Mouse (Mus musculus): Measurements from ENCODE around the gene Ppp4r1. TPM values are rescaled to one million over a fixed set of nuclear protein-coding genes. Genes with fewer than 3 reads are reported as not detected.

Ppp4r1 gene
- total RNA-seq, 2 experiments from 2014 or later = 67.6 to 72.7 TPM

GRCm38 (mm10) chr17:65854006-65854405 is 71.6 kb downstream of the Ppp4r1 start:
- DNase-seq = no peak

- no peak for DNase-seq
These were observed 75.2 kb downstream of the Ppp4r1 start for GRCm38 (mm10) chr17:65857617-65858016.

- peak; percentile 37 to 53 for DNase-seq
These were observed 80.2 kb downstream of the Ppp4r1 start for GRCm38 (mm10) chr17:65862579-65862978.

GRCm38 (mm10) chr17:65863830-65864229 is 81.5 kb downstream of the Ppp4r1 start:
- no peak for DNase-seq

DNA sequence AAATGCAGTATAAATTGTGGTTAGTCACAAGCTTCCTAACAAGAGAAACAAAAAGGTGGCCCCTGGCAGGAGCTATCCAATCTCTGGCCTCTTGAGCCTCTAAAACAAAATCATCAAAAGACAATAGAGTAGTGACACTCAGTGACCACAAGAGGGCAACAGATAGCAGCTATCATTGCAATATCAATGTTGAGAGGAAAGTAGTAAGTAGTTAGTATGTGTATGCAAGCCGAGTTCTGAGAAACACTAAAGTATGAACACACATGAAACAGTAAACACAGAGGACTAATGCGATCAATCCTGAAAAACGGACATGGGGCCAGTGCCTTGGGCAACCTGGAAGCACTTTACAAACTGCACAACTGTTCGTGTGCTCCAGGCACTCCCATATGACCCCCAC is 82.4 kb downstream of the Ppp4r1 start:
- no peak for DNase-seq

DNA sequence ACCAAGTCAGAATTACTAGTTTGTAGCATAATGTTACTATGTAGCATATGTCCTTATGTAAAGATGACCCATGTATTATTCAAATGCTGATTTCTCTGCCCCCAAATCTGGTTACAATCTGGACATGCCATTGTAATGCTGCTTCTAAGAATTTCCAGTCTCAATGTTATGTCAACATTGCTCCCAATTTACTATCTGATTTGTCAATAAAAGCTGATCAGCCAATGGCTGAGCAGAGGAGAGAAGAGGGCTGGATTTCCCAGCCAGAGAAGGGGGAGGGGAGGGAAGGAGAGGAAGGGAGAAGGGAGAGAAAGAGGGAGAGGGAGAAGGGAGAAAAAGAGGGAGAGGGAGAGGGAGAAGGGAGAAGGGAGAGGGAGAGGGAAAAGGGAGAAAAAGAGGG is 82.9 kb downstream of the Ppp4r1 start:
- no peak for DNase-seq

- DNase-seq = no peak
These were observed 83.8 kb downstream of the Ppp4r1 start for GRCm38 (mm10) chr17:65866201-65866600.

DNA sequence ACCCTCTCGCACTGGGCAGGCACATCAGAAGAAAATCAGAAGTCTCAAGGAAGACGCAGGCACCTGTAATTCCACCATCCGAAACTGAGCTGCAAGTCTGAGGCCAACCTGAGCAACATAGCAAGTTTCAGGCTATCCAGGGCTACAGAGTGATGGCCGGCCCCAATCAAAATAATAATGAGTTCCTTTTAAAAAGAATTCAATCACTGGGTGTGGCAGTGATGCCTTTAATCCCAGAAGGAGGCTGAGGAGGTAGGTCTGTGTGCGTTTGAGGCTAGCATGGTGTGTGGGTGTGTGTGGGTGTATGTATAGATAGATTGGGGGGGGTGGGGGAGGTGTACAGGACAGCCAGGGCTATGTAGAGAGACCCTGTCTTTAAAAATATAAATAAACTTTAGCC is 85.6 kb downstream of the Ppp4r1 start:
- no peak for DNase-seq

- no peak for DNase-seq
These were observed 87.3 kb downstream of the Ppp4r1 start for GRCm38 (mm10) chr17:65869720-65870119.

DNA sequence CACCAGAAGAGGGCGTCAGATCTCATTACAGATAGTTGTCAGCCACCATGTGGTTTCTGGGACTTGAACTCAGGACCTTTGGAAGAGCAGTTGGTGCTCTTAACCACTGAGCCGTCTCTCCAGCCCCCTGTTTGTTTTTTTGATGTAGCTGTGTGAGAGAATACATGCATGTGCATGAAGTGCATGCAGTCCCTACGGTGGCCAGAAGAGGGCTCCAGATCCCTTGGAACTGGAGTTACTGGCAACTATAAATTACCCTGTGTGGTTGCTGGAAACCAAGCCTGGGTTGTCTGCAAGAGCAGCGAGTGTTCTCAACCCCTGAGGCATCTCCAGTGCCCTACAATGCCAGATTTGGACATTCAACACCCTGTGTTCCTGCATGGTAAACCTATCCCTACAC is 87.8 kb downstream of the Ppp4r1 start:
- DNase-seq = peak; percentile 83 to 84

DNA sequence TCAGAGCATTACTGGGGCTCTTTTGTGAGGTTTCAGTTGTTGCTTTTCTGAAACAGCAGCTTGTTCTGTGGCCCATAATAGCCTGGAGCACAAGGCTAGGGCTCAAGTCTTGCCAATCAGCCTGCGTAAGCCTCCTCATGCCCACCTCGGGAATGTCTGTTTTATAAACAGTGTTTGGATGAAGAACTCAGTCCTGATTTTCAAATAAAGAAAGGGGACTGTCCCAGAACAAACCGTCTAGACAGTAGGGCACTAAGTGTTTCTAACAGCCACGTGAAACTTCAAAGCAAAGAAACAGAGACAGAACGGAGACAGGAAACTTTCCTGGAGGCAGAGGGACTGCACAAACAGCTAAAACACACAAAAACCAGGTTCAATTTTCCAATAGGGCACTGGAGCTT is 89.3 kb downstream of the Ppp4r1 start:
- no peak for DNase-seq

- no peak for DNase-seq
These were observed 89.7 kb downstream of the Ppp4r1 start for GRCm38 (mm10) chr17:65872051-65872450.

GRCm38 (mm10) chr17:65872652-65873051 is 90.3 kb downstream of the Ppp4r1 start:
- DNase-seq = peak; percentile 29 to 39

GRCm38 (mm10) chr17:65873156-65873555 is 90.8 kb downstream of the Ppp4r1 start:
- DNase-seq = no peak

DNA sequence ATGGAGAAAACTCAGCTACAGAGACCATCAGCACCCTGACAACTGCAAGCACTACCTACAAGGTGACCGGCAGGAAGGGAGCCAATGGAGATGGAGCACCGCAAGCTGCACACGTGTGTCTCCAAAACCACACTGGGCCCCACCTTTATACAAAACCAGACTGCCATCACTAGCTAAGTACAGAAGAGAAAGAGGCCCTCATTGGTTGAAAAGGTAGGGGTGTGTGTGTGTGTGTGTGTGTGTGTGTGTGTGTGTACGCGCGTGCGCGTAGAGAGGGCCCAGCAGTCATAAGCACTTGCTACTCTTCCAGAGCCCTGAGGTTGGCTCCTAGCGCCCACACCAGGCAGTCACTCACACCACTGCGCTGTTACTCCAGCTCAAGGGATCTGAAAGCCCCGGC is 91.5 kb downstream of the Ppp4r1 start:
- no peak for DNase-seq

DNA sequence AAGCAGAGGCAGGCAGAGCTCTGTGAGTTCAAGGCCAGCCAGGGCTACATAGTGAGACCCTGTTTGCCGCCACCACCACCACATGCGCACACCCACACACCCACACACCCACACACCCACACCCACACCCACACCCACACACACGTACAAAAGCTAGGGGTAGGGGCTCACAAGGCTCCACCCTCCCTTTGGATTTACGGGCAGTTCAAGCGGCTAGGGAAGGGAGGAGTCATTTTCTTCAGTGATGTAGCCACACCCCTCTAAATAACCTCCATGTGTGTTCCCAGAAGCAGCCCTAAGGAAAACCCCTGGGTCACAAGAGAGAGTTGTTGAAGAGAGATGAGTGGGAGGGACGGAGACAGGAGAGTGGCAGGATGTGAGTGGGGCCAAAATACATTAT is 94.7 kb downstream of the Ppp4r1 start:
- DNase-seq = no peak

GRCm38 (mm10) chr17:65884061-65884669 is 101.8 kb downstream of the Ppp4r1 start:
- peak in 1 of 2 experiments; percentile 68 for DNase-seq

DNA sequence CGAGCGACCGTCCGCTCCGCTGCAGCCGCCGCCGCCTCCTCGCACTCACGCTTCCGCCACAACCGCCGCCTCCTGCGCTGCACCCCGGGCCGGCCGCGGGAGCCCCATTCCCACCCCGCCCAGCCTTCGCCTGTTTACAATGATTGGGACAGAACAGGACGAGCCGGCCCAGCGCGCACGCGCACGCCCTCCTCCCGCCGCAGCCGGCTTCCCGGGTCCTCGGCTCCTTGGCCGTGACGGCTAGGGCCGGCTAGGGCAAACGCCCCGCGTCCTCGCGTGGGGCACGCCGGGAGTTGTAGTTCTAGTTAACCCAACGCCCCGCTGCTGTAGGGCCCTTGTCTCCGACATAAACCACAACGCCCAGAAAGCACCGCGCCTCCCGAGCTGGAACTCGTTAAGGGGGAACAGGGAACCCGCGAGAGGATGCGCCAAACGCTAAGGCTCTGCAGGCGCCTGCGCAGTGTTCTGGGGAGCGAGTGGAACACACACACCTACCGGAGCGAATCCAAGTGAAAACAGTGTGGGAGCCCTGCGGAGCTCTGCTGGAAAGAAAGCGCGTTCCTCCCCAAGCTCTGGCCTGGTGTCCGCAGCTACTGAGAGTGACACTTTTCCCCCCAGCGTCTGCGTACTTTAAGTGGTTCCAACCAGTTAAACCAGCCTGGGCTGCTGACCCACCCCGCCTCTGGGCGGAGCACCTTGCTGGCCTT is 102.5 kb downstream of the Ppp4r1 start:
- DNase-seq = peak; percentile 100

GRCm38 (mm10) chr17:65885398-65885696 is 103.0 kb downstream of the Ppp4r1 start:
- no peak for DNase-seq

- DNase-seq = peak; percentile 14 to 18
These were observed 103.5 kb downstream of the Ppp4r1 start, which contains the start of gene Ralbp1 for GRCm38 (mm10) chr17:65885697-65886529. TSS of gene Ralbp1 (minus strand) at chr17:65885798.

- no peak for DNase-seq
These were observed 104.2 kb downstream of the Ppp4r1 start for GRCm38 (mm10) chr17:65886571-65886970.

- DNase-seq = no peak
These were observed 107.1 kb downstream of the Ppp4r1 start for GRCm38 (mm10) chr17:65889476-65889875.

All from adrenal gland, postnatal 36 days (tissue).